Mouse (Mus musculus): ENCODE measurements at regions not wholly inside any gene's neighbourhood (a gene's known extent, or its start where the extent isn't known, plus 50 kb on each side); places are given as distances from the start of the nearest gene placed in this dataset.

GRCm38 (mm10) chr16:79534370-79534769 lies 443.5 kb upstream of the Tmprss15 start:
- Histone ChIP-seq H3K36me3 (ENCODE audit: control insufficient read depth, insufficient read depth, low read length) (no peaks in the 10 kb centered on the region), H3K4me2 (ENCODE audit: low read depth, low read length, severe bottlenecking) (no peak overlapping the region), H3K9me3 (ENCODE audit: control insufficient read depth, low read length) (no peaks in the 10 kb centered on the region), H3K27ac (ENCODE audit: low read depth, low read length) (no peak overlapping the region), H3K27me3 (ENCODE audit: control insufficient read depth, insufficient read depth, low read length) (no peaks in the 10 kb centered on the region), H3K9ac (ENCODE audit: low read length) (no peak overlapping the region), H3K4me1 (replicated peaks; ENCODE audit: control insufficient read depth, insufficient read depth, low read length) (no peaks in the 10 kb centered on the region), H3K4me3 (ENCODE audit: low read depth, low read length) (no peak overlapping the region)
- DNase-seq (ENCODE audit: low spot score) (no peak), ATAC-seq (replicated peaks; ENCODE audit: low FRiP score) (0 out of 2 replicates have a peak, but pooled peaks have one; percentile 63)
- WGBS = 55% methylated on average over 2 of the region's 2 CpGs

DNA sequence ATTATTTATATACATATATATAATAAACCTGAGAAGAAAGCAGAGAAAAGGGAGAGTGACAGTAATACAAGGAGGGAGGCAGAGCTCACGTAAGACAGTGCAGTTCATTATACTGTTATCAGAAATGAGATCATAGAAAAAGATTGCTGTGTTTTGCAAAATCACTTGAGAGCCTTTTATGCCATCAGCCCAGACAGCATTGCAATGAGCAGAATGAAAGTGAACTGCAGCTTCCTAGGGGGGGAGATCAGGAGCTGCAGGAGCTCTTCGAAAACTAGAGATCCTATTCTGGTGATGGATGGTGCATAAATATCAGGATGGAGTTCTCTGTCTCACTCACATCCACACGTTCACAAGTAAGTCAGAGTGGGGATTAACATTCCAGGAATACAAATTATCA lies 401.6 kb upstream of the Tmprss15 start:
- ATAC-seq (replicated peaks; ENCODE audit: low FRiP score) (no peak), DNase-seq (ENCODE audit: low spot score) (no peak)
- no peak overlapping the region for H3K9ac ChIP-seq (ENCODE audit: low read length)
- H3K4me1 ChIP-seq (replicated peaks; ENCODE audit: control insufficient read depth, insufficient read depth, low read length) = no peaks in the 10 kb centered on the region
- H3K9me3 ChIP-seq (ENCODE audit: control insufficient read depth, low read length) = no peaks in the 10 kb centered on the region
- H3K4me3 ChIP-seq (ENCODE audit: low read depth, low read length) = no peak overlapping the region
- H3K4me2 ChIP-seq (ENCODE audit: low read depth, low read length, severe bottlenecking) = no peak overlapping the region
- no peak overlapping the region for H3K27ac ChIP-seq (ENCODE audit: low read depth, low read length)
- H3K36me3 ChIP-seq (ENCODE audit: control insufficient read depth, insufficient read depth, low read length) = no peaks in the 10 kb centered on the region
- WGBS = 78% methylated on average over 3 of the region's 3 CpGs
- H3K27me3 ChIP-seq (ENCODE audit: control insufficient read depth, insufficient read depth, low read length) = no peaks in the 10 kb centered on the region

- no peaks in the 10 kb centered on the region for H3K9me3 ChIP-seq (ENCODE audit: control insufficient read depth, low read length)
- H3K4me3 ChIP-seq (ENCODE audit: low read depth, low read length) = no peak overlapping the region
- H3K36me3 ChIP-seq (ENCODE audit: control insufficient read depth, insufficient read depth, low read length) = no peaks in the 10 kb centered on the region
- no peak for ATAC-seq (replicated peaks; ENCODE audit: low FRiP score)
- H3K4me1 ChIP-seq (replicated peaks; ENCODE audit: control insufficient read depth, insufficient read depth, low read length) = no peaks in the 10 kb centered on the region
- DNase-seq (ENCODE audit: low spot score) = no peak
- no peaks in the 10 kb centered on the region for H3K27me3 ChIP-seq (ENCODE audit: control insufficient read depth, insufficient read depth, low read length)
- no peak overlapping the region for H3K9ac ChIP-seq (ENCODE audit: low read length)
- WGBS = 97% methylated on average over 2 of the region's 2 CpGs
- no peak overlapping the region for H3K4me2 ChIP-seq (ENCODE audit: low read depth, low read length, severe bottlenecking)
- no peak overlapping the region for H3K27ac ChIP-seq (ENCODE audit: low read depth, low read length)
Observed at GRCm38 (mm10) chr16:79450871-79451270, 360.0 kb upstream of the Tmprss15 start.

GRCm38 (mm10) chr16:79449732-79450131 lies 358.8 kb upstream of the Tmprss15 start:
- H3K27me3 ChIP-seq (ENCODE audit: control insufficient read depth, insufficient read depth, low read length) = no peaks in the 10 kb centered on the region
- ATAC-seq (replicated peaks; ENCODE audit: low FRiP score) (no peak; the same call in 1 of the 2 replicates), DNase-seq (ENCODE audit: low spot score) (no peak)
- H3K9me3 ChIP-seq (ENCODE audit: control insufficient read depth, low read length) = no peaks in the 10 kb centered on the region
- H3K9ac ChIP-seq (ENCODE audit: low read length) = no peak overlapping the region
- no peak overlapping the region for H3K27ac ChIP-seq (ENCODE audit: low read depth, low read length)
- no peak overlapping the region for H3K4me2 ChIP-seq (ENCODE audit: low read depth, low read length, severe bottlenecking)
- H3K4me3 ChIP-seq (ENCODE audit: low read depth, low read length) = no peak overlapping the region
- H3K36me3 ChIP-seq (ENCODE audit: control insufficient read depth, insufficient read depth, low read length) = no peaks in the 10 kb centered on the region
- H3K4me1 ChIP-seq (replicated peaks; ENCODE audit: control insufficient read depth, insufficient read depth, low read length) = no peaks in the 10 kb centered on the region
- WGBS = 78% methylated on average over 1 of the region's 1 CpGs

DNA sequence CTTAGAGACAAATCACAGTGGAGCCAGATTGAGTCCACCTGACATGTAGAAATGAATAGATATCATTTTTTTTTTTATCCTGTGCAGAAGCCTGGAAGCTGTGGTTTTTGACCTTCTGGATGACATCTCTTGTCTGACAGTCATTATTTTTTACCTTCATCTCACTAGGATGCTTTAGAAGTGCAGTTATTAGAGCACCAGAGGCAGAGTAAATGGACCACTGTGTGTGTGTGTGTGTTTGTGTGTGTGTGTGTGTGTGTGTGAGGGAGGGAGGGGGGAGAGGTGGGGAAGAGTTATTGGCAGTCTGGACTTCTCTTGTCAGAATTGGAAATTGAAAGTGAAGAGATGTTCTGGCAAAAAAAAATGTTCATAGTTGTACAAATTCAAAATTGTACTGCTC lies 316.5 kb upstream of the Tmprss15 start:
- no peak for ATAC-seq (replicated peaks; ENCODE audit: low FRiP score)
- no peaks in the 10 kb centered on the region for H3K36me3 ChIP-seq (ENCODE audit: control insufficient read depth, insufficient read depth, low read length)
- H3K4me3 ChIP-seq (ENCODE audit: low read depth, low read length) = no peak overlapping the region
- no peaks in the 10 kb centered on the region for H3K27me3 ChIP-seq (ENCODE audit: control insufficient read depth, insufficient read depth, low read length)
- no peaks in the 10 kb centered on the region for H3K9me3 ChIP-seq (ENCODE audit: control insufficient read depth, low read length)
- H3K4me2 ChIP-seq (ENCODE audit: low read depth, low read length, severe bottlenecking) = no peak overlapping the region
- no peak overlapping the region for H3K9ac ChIP-seq (ENCODE audit: low read length)
- H3K27ac ChIP-seq (ENCODE audit: low read depth, low read length) = no peak overlapping the region
- no peak for DNase-seq (ENCODE audit: low spot score)
- no peaks in the 10 kb centered on the region for H3K4me1 ChIP-seq (replicated peaks; ENCODE audit: control insufficient read depth, insufficient read depth, low read length)

DNA sequence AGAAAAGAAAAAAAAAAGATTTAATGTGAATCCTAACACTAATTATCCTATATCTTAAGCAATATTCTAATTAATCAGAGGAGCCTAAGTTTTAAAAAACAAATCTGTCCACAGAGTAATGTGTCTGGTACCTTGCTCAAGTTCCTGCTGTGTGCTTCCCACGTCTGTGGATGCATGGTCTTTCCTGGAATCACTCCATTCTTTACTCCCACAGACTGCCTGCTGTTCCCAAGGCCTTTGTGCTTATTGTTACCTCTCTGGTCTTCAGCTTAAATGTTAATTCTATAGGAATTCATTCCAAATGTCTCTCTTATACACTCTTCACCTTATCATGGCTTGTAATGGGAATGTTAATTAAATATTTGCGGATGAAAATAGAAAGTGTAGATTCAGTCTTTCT lies 315.3 kb upstream of the Tmprss15 start:
- ATAC-seq (replicated peaks; ENCODE audit: low FRiP score) (no peak), DNase-seq (ENCODE audit: low spot score) (no peak)
- Histone ChIP-seq H3K9me3 (ENCODE audit: control insufficient read depth, low read length) (no peaks in the 10 kb centered on the region), H3K27me3 (ENCODE audit: control insufficient read depth, insufficient read depth, low read length) (no peaks in the 10 kb centered on the region), H3K4me2 (ENCODE audit: low read depth, low read length, severe bottlenecking) (no peak overlapping the region), H3K27ac (ENCODE audit: low read depth, low read length) (no peak overlapping the region), H3K4me3 (ENCODE audit: low read depth, low read length) (no peak overlapping the region), H3K36me3 (ENCODE audit: control insufficient read depth, insufficient read depth, low read length) (no peaks in the 10 kb centered on the region), H3K9ac (ENCODE audit: low read length) (no peak overlapping the region), H3K4me1 (replicated peaks; ENCODE audit: control insufficient read depth, insufficient read depth, low read length) (no peaks in the 10 kb centered on the region)
- WGBS = 39% methylated on average over 2 of the region's 2 CpGs

DNA sequence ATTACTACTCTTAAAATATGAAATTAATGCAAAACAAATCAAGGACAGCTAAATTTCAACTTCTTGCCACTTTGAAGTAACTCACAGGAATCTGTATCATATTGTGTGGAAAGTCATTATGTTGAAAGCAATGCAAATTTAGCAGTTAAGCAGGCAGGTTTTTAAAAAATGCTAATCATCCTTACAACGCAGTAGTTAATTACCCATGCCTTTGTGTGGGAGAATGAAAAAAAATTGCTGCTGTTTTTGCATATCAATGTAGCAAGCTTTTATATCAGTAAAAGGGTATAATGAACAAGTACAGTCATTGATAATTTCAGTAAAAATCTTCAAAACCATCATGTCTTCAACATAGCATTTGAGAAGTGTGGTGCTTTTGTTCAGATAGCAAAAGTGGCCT lies 313.2 kb upstream of the Tmprss15 start:
- H3K4me2 ChIP-seq (ENCODE audit: low read depth, low read length, severe bottlenecking) = no peak overlapping the region
- H3K9ac ChIP-seq (ENCODE audit: low read length) = no peak overlapping the region
- H3K36me3 ChIP-seq (ENCODE audit: control insufficient read depth, insufficient read depth, low read length) = no peaks in the 10 kb centered on the region
- H3K9me3 ChIP-seq (ENCODE audit: control insufficient read depth, low read length) = no peaks in the 10 kb centered on the region
- 45% methylated on average over 1 of the region's 1 CpGs for WGBS
- no peak overlapping the region for H3K4me3 ChIP-seq (ENCODE audit: low read depth, low read length)
- no peak overlapping the region for H3K27ac ChIP-seq (ENCODE audit: low read depth, low read length)
- no peaks in the 10 kb centered on the region for H3K27me3 ChIP-seq (ENCODE audit: control insufficient read depth, insufficient read depth, low read length)
- ATAC-seq (replicated peaks; ENCODE audit: low FRiP score) (no peak), DNase-seq (ENCODE audit: low spot score) (no peak)
- no peaks in the 10 kb centered on the region for H3K4me1 ChIP-seq (replicated peaks; ENCODE audit: control insufficient read depth, insufficient read depth, low read length)

DNA sequence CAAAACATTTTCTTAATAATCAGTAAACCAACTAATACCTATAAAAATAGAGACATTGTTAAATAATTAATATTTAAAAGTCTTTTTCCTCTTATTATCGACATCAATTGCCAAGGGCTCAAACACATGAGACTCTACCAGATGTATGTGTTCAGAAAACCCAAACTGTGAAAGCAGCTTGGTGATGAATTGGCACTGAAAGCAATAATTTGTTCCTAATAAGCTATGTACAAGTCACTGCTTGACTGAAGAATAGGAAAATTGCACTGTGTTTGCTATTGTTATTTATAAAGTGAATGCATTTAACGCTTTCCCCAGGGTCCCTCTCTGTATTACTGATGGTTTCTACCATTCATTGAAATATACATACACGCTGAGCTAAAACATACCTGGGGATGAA lies 309.2 kb upstream of the Tmprss15 start:
- H3K27me3 ChIP-seq (ENCODE audit: control insufficient read depth, insufficient read depth, low read length) = no peaks in the 10 kb centered on the region
- H3K4me3 ChIP-seq (ENCODE audit: low read depth, low read length) = no peak overlapping the region
- WGBS = 89% methylated on average over 3 of the region's 3 CpGs
- no peak for ATAC-seq (replicated peaks; ENCODE audit: low FRiP score)
- no peaks in the 10 kb centered on the region for H3K36me3 ChIP-seq (ENCODE audit: control insufficient read depth, insufficient read depth, low read length)
- DNase-seq (ENCODE audit: low spot score) = no peak
- no peak overlapping the region for H3K9ac ChIP-seq (ENCODE audit: low read length)
- no peak overlapping the region for H3K27ac ChIP-seq (ENCODE audit: low read depth, low read length)
- H3K9me3 ChIP-seq (ENCODE audit: control insufficient read depth, low read length) = no peaks in the 10 kb centered on the region
- H3K4me1 ChIP-seq (replicated peaks; ENCODE audit: control insufficient read depth, insufficient read depth, low read length) = no peaks in the 10 kb centered on the region
- no peak overlapping the region for H3K4me2 ChIP-seq (ENCODE audit: low read depth, low read length, severe bottlenecking)

- no peak for ATAC-seq (replicated peaks; ENCODE audit: low FRiP score)
- no peak for DNase-seq (ENCODE audit: low spot score)
- no peaks in the 10 kb centered on the region for H3K27me3 ChIP-seq (ENCODE audit: control insufficient read depth, insufficient read depth, low read length)
- H3K9ac ChIP-seq (ENCODE audit: low read length) = no peak overlapping the region
- H3K27ac ChIP-seq (ENCODE audit: low read depth, low read length) = no peak overlapping the region
- no peaks in the 10 kb centered on the region for H3K9me3 ChIP-seq (ENCODE audit: control insufficient read depth, low read length)
- 90% methylated on average over 2 of the region's 2 CpGs for WGBS
- no peaks in the 10 kb centered on the region for H3K36me3 ChIP-seq (ENCODE audit: control insufficient read depth, insufficient read depth, low read length)
- no peak overlapping the region for H3K4me3 ChIP-seq (ENCODE audit: low read depth, low read length)
- H3K4me2 ChIP-seq (ENCODE audit: low read depth, low read length, severe bottlenecking) = no peak overlapping the region
- H3K4me1 ChIP-seq (replicated peaks; ENCODE audit: control insufficient read depth, insufficient read depth, low read length) = no peaks in the 10 kb centered on the region
Observed at GRCm38 (mm10) chr16:79398476-79398875, 307.6 kb upstream of the Tmprss15 start.
